Mouse (Mus musculus) gastrocnemius, postnatal 14 days (tissue): ENCODE measurements around the gene Ptms. TPM values are rescaled to one million over a fixed set of nuclear protein-coding genes. Genes with fewer than 3 reads are reported as not detected.
"Not testable (repeated sequence)": the region's sequence is repeated elsewhere in the genome, so short reads cannot be mapped to it uniquely, and the experiment has no call there.

Experiments used
- DNase-seq: peaks from one replicate; pipeline ENCODE4 v3.0.0; 2021; ENCODE audit warnings: mixed read lengths
- intact Hi-C: fragments of 180-260 bp; cut with DNase I; formaldehyde crosslinking; loops from one replicate; pipeline ENCODE4 v1.15.1; 2025; ENCODE audit warnings: low total_unique reads
- total RNA-seq, 2 experiments: library from RNA; stranded (reverse); gene quantifications; 2 replicates each; pipeline ENCODE4 v1.2.3; 2021

Ptms gene
- total RNA-seq, 2 experiments from 2014 or later: 225 to 266 TPM

- intact Hi-C loops: no loop called here
- DNase-seq: no peak
Measured at GRCm38 (mm10) chr6:124911533-124912218, 8.2 kb downstream of the Ptms start, which contains the start of gene Lag3. Lag3 (minus strand) TSS chr6:124911705.

DNA sequence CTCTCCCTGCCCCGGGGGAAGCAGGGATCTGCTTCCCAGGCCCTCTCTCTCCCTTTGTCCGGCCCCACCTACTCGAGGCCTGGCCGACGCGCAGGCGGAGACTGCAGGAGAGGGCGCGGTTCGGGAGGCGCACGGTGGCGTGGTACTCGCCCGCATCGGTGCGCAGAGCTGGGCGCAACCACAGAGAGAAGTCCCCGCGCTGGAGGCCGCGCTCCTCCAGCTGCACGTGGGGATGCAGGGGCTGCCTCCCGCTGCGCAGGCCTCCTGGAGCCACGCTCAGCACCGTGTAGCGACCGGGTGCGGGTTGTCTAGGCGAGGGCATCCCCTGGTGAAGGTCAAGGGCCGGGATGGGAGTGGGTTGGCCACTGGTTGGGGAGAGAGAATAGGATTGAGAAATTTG, 9.9 kb downstream of the Ptms start:
- intact Hi-C loops: no loop called here
- peak; percentile 17 for DNase-seq

- no peak for DNase-seq
- intact Hi-C loops: no loop called here
Measured at GRCm38 (mm10) chr6:124907767-124908166, 12.1 kb downstream of the Ptms start.

DNA sequence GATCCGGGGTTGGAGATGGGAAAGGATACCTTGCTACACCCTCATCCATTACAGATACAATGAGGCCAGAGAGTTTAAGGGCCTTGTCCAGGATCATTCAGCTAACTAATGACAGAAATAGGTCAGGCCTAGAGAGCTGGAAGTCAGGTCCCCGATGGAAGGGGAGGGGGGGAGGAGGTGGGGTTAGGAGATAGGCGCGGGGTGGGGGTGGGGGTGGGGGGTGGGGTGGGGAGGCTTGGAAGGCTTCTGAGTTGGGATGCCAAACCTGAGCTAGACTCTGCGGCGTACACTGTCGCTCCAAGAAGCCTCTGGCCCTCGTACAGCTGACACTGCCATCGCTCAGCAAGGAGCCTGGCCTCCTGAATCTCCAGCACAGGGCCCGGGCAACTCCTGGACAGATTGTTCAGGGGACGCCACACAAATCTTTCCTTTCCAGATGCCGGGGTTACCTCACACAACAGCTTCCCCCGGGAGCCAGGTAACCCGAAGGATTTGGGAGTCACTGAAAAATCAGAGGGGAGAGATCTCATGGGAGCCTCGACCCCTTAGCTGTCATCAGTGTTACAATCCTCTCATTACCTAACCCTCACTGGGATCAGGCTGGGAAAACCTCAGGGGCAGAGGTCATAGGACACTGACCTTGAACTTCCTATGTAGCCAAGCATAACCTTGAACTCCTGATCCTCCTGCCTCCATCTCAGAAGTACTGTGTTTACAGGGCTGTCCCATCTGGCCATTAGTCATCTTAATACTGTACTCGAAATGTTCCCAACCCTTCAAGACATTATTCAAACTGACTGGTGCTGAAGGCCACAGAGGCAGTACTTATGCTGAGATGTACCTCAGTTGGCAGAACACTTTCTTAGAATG, 14.7 kb downstream of the Ptms start:
- intact Hi-C loops: loop anchor here (5.0 kb wide), 2 partner anchors 43 to 177 kb away; partner anchors contain the start of gene Gpr162
- DNase-seq: no peak

GRCm38 (mm10) chr6:124904161-124904981, 15.5 kb downstream of the Ptms start:
- intact Hi-C loops: loop anchor here (5.0 kb wide), 2 partner anchors 42 to 178 kb away; partner anchors contain the start of gene Gpr162
- peak; percentile 67 for DNase-seq

DNA sequence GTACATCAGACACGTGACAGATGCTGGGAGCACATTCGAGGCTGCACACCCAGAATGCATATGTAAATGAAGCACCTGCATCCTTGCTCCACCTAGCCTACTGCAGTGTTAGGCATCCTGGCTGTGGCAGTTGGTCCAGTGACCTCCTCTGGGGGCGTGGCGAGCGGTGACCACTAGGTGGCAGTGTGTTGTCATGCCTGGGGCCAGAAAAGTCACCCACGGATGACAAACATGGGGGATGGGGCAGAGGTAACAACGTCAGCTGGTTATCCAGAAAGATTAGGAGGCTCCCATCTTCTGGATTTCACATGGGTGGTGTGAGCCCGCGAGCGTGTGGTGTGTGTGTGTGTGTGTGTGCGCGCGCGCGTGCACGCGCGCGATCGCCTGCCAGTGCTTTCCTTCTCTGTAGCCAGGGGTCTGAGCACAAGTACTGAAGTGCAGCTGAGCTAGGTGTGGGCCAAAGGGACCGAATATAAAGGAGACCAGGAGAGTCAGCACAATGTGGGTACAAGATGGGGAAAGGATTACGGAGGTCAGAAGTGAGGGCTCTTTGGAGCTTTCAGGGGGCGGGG, 16.2 kb downstream of the Ptms start:
- DNase-seq: peak; percentile 95
- intact Hi-C loops: loop anchor here (5.0 kb wide), 2 partner anchors 41 to 179 kb away; partner anchors contain the start of gene Gpr162

GRCm38 (mm10) chr6:124901851-124902250, 18.1 kb downstream of the Ptms start:
- intact Hi-C loops: loop anchor here (5.0 kb wide), 2 partner anchors 40 to 180 kb away; partner anchors contain the start of gene Gpr162
- no peak for DNase-seq

- intact Hi-C loops: loop anchor here (5.0 kb wide), 2 partner anchors 39 to 181 kb away; partner anchors contain the start of gene Gpr162
- DNase-seq: no peak
Measured at GRCm38 (mm10) chr6:124900801-124901480, 19.0 kb downstream of the Ptms start.

- DNase-seq: no peak
- intact Hi-C loops: loop anchor here (5.0 kb wide), 2 partner anchors 38 to 182 kb away; partner anchors contain the start of gene Gpr162
Measured at GRCm38 (mm10) chr6:124900056-124900800, 19.7 kb downstream of the Ptms start.

- DNase-seq: no peak
- intact Hi-C loops: no loop called here
Measured at GRCm38 (mm10) chr6:124898359-124898758, 21.5 kb downstream of the Ptms start.

GRCm38 (mm10) chr6:124894113-124894512, 25.8 kb downstream of the Ptms start:
- DNase-seq, intact Hi-C loops: not testable (repeated sequence)

- intact Hi-C loops: no loop called here
- DNase-seq: no peak
Measured at GRCm38 (mm10) chr6:124890997-124891396, 28.9 kb downstream of the Ptms start.

DNA sequence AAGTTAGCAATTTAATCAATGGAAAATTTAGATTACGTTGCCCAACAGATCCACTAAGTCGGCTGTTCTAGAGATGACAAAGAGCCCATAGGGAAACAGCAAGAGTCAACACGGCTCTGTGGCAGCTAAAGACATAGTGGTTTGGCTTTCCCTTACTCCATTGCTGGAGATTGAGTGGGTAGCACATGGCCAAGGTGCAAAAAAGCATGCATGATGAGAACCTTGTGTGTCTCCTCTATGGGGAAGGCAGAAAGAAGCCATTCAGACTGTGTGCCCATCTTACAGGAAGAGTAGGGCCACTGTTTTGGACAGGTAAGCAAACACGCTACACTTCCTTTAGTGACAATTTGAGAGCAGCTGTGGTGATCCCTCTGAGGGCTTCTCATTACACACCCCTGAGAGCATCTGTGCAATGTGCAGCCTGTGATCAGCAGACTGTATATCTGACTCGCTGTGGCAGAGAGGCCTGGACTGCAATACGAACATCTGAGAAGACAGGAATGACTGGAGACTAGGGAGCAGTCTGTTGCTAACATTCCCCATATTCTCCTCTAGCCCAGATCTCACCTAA, 31.3 kb downstream of the Ptms start:
- intact Hi-C loops: no loop called here
- DNase-seq: no peak

DNA sequence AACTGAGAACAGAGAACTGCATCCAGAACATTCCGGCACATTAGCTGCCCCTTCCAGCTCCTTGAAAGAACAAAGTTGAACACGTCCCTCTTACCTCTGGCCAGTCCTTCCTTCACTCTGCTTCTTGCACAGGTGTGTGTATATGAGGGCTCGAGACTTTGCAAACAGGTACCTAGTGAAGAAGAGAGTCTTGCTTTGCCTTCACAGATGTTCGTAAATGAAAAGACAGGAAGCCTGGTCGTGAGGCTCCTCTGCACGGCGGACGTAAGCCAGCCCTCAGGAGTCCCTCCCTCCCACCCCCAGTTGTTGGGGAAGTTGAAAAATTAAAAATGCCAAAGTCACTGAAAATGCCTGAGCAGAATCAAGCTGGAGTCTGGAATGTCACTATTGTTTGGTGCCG, 31.9 kb downstream of the Ptms start, which contains the start of gene Cd4:
Cd4 (minus strand) TSS at position 236 of the 400 bp plus-strand sequence.
- intact Hi-C loops: no loop called here
- no peak for DNase-seq

DNA sequence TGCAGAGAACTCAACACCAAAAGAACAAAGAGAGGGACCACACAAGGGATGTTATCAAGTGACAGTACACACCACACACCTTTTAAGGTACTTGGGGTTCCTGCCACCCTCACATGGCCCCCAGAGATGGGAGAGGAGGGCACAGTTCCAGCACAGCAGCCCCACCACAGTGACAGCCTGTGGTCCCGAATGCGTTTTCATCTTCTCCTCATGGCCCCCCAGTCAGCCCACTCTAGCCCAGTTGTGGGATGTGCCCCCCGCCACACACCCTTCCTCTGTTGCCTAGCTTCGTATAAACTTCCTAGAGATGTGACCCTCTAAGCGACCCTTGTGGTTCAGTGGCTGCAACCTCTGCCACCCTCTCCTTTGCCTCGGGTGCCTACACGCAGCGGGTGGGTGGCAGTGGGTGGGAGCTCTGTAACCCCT, 33.9 kb downstream of the Ptms start:
- no peak for DNase-seq
- intact Hi-C loops: no loop called here

GRCm38 (mm10) chr6:124884714-124885500, 35.0 kb downstream of the Ptms start:
- intact Hi-C loops: no loop called here
- peak; percentile 45 for DNase-seq

DNA sequence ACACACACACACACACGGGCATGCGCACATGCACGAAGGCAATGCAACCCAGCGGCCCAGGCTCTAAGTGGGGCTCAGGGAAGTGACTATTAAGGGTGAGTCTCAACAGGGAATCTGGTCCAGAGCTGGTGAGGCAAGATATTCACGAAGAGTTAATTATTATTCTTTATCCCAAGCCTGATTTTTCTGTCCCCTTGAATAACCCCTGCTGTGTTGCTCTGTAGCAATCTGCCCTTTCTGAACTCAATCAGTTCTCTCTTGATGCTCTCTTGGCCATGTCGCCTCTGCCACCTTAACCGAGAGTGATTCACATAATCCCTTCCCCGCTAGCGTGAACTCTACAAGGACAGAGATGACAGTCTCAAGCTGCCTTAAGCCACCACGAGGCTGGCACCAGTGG, 36.6 kb downstream of the Ptms start:
- intact Hi-C loops: no loop called here

More for the DNA sequence above, 36.6 kb downstream of the Ptms start:
- no peak for DNase-seq
